Mouse (Mus musculus) limb, embryonic 11.5 days (tissue): ENCODE data around the gene Dbh. TPM values are rescaled to one million over a fixed set of nuclear protein-coding genes. Genes with fewer than 3 reads are reported as not detected.

ENCODE experiments used
- ATAC-seq: fragments of 200-750 bp; cut with Nextera tagmentation; 2 replicates; pipeline ENCODE4 v1.8.0; 2017; ENCODE audit warnings: low read depth; ENCODE audit not compliant: insufficient number of reproducible peaks, low FRiP score, low TSS enrichment
- DNase-seq: peaks from one replicate; pipeline ENCODE4 v3.0.0-alpha.2; 2015; ENCODE audit warnings: low spot score
- H3K27ac ChIP-seq: fragments of 300-500 bp; sonication (generic); replicated peaks from 2 replicates; pipeline ENCODE4 v1.5.1; 2014; ENCODE audit warnings: low read depth, mild to moderate bottlenecking, low read length
- H3K27me3 ChIP-seq: fragments of 300-500 bp; sonication (generic); 2 replicates; pipeline ENCODE4 v1.6.1; 2014; ENCODE audit warnings: mild to moderate bottlenecking, low read length, mixed read lengths; ENCODE audit not compliant: control insufficient read depth, insufficient read depth
- H3K36me3 ChIP-seq: fragments of 300-500 bp; sonication (generic); 2 replicates; pipeline ENCODE4 v1.6.1; 2014; ENCODE audit warnings: mild to moderate bottlenecking, low read length, moderate library complexity, mixed read lengths; ENCODE audit not compliant: control insufficient read depth, insufficient read depth
- H3K4me1 ChIP-seq: fragments of 300-500 bp; sonication (generic); 2 replicates; pipeline ENCODE4 v1.6.1; 2014; ENCODE audit warnings: low read length, mixed read lengths; ENCODE audit not compliant: control insufficient read depth, insufficient read depth
- H3K4me2 ChIP-seq: fragments of 300-500 bp; sonication (generic); 2 replicates; pipeline ENCODE4 v1.6.1; 2014; ENCODE audit warnings: low read depth, mild to moderate bottlenecking, moderate library complexity; ENCODE audit not compliant: severe bottlenecking
- H3K4me3 ChIP-seq: fragments of 300-500 bp; sonication (generic); 2 replicates; pipeline ENCODE4 v1.5.1; 2014; ENCODE audit warnings: low read depth, low read length
- H3K9ac ChIP-seq: fragments of 300-500 bp; sonication (generic); 2 replicates; pipeline ENCODE4 v1.6.1; 2014; ENCODE audit warnings: mild to moderate bottlenecking, low read length
- H3K9me3 ChIP-seq: fragments of 300-500 bp; sonication (generic); 2 replicates; pipeline ENCODE4 v1.6.1; 2016; ENCODE audit warnings: low read length; ENCODE audit not compliant: control insufficient read depth
- WGBS: fragments of 180-500 bp; shearing (Covaris S2); extraction: QIAGEN DNeasy Blood & Tissue Kit; methylation state at CpG from one replicate; pipeline ENCODE4 v1.1.7; 2014; 5-methylcytosine and 5-hydroxymethylcytosine counted together
- polyA plus RNA-seq: library from polyadenylated mRNA; unstranded; fragments of >200 nt; fragmentation: Nextera tagmentation; extraction: Ambion mirVana; gene quantifications from 2 replicates; pipeline ENCODE4 v1.2.1, GENCODE M21; 2014

Gene Dbh
- polyA plus RNA-seq, 1 experiment from 2014 or later: 0.05 TPM

- Histone ChIP-seq H3K27me3 (no peaks in the 10 kb centered on the region), H3K4me2 (no peak overlapping the region), H3K9me3 (no peaks in the 10 kb centered on the region), H3K9ac (no peak overlapping the region), H3K27ac (no peak overlapping the region), H3K4me3 (no peak overlapping the region), H3K36me3 (no peaks in the 10 kb centered on the region), H3K4me1 (peaks cover 3% of the 10 kb centered on the region; the same call in 1 of the 2 replicates)
- no peak for ATAC-seq
- WGBS: 31% methylated on average over 7 of the region's 7 CpGs
- DNase-seq: no peak
Observed at GRCm38 (mm10) chr2:27232376-27232775, 67.3 kb downstream of the Dbh start.

Other genes starting within 250 kb of the Dbh start
- 42.2 and 45.1 TPM in 2 replicates for gene Surf2, start 248.9 kb upstream of the Dbh start, polyA plus RNA-seq
- 45.0 and 47.8 TPM in 2 replicates for gene Surf1, start 248.7 kb upstream of the Dbh start, polyA plus RNA-seq
- 194 and 195 TPM in 2 replicates for gene Surf4, start 231.3 kb upstream of the Dbh start, polyA plus RNA-seq
- 0.08 TPM in 1 of 2 replicates, not detected in the other for gene Stkld1, start 231.2 kb upstream of the Dbh start, polyA plus RNA-seq
- 63.0 and 66.3 TPM in 2 replicates for gene Rexo4, start 200.8 kb upstream of the Dbh start, polyA plus RNA-seq
- gene Adamts13, start 191.8 kb upstream of the Dbh start, polyA plus RNA-seq: 0.05 and 0.06 TPM in 2 replicates
- 86.7 and 92.9 TPM in 2 replicates for gene Cacfd1, start 155.3 kb upstream of the Dbh start, polyA plus RNA-seq
- 0.72 and 1.3 TPM in 2 replicates for gene Slc2a6, start 137.2 kb upstream of the Dbh start, polyA plus RNA-seq
- gene Mymk, start 93.1 kb upstream of the Dbh start, polyA plus RNA-seq: 5.7 and 6.2 TPM in 2 replicates
- gene Adamtsl2, start 85.9 kb upstream of the Dbh start, polyA plus RNA-seq: 9.4 and 10.2 TPM in 2 replicates
- 0.71 and 1.3 TPM in 2 replicates for gene Fam163b, start 22.7 kb upstream of the Dbh start, polyA plus RNA-seq
- gene Sardh, start 83.1 kb downstream of the Dbh start, polyA plus RNA-seq: 3.0 and 3.5 TPM in 2 replicates